Mouse (Mus musculus) layer of hippocampus, postnatal 36 days (tissue): ENCODE measurements around the gene Sema4c. TPM values are rescaled to one million over a fixed set of nuclear protein-coding genes. Genes with fewer than 3 reads are reported as not detected.
A peak's percentile ranks its signal among the peaks of the same experiment; 100 is the strongest.

Source experiments
- DNase-seq, 2 experiments: peaks; one replicate each; pipeline ENCODE4 v3.0.0; 2022
- total RNA-seq, 2 experiments: library from RNA; stranded (reverse); gene quantifications; 2 replicates each; pipeline ENCODE4 v1.2.3; 2021

The Sema4c gene
- 10 to 100 TPM; 11.4 to 11.6 TPM for total RNA-seq

DNA sequence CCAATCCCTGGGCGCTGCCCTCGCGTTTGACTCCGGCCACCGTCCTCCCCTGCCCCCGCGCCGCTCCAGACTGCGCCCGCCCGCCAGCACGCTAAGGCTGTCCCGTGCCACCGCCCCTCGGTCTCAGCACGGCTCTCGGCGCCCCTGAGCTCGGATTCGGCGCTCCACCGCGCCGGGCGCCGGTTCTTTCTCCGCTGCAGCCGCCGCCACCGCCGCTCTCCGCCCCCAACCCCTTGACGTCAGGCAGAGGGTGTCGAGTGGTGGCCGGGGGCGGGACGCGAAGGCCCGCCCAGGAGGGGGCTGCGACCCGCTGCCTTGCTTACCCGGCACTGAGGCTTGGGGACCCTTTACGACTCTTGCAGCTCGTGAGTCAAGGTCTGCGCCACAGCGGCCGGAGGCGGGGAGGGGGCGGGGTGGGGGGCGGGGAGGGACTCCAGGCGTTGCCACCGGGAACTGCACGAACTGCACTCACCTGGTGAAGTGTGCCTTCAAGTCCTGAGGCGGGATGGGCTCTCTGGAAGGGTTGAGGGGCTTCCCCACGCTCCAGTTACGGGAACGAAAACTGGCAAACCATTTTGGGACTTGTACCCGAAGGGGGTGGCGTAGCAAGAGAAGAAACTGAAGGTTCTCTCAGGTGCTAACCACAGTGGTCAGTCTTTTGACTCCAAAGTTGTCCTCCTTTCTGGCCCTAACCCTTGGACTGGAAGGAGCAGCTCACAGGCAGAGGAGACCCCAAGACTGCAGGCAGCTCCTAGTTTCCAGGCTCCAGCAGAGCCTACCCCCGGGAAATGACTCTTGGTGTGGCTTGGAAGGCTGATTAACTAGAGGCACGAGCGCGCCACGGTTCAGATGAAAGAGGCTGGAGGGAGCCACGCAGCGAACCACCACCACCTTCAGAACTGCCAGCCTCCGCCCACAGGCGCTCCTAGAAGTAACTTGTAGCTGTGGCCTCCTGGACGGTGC lies at the start of gene Sema4c:
Gene Sema4c (minus strand): TSS at position 319 of the 963 bp plus-strand sequence.
- peak; percentile 70 to 75 for DNase-seq

- DNase-seq = peak in 1 of 2 experiments; percentile 49
Observed at GRCm38 (mm10) chr1:36606951-36607350, 48.8 kb upstream of the Sema4c start.

- DNase-seq = no peak
Observed at GRCm38 (mm10) chr1:36604254-36605156, 46.4 kb upstream of the Sema4c start.

DNA sequence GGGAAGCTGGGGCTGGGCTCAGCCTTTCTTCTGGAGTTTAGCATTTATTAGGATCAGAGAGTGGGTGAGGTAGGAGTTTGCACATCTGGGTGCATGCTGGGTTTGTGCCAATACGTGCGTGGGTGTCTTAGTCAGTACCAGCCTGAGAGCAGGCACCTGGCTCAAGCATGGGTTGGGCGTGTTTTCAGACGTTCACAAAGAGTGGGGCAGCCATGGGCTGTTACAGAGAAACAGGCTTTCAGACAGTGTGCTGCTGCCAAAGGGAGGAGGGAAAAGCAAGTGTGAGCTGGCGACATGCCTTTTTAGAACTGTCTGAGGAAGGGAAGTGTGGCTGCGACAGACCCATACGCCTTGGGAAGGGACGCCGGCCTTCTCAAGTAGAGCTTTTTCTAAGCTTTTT lies 45.2 kb upstream of the Sema4c start:
- peak; percentile 44 to 45 for DNase-seq

DNA sequence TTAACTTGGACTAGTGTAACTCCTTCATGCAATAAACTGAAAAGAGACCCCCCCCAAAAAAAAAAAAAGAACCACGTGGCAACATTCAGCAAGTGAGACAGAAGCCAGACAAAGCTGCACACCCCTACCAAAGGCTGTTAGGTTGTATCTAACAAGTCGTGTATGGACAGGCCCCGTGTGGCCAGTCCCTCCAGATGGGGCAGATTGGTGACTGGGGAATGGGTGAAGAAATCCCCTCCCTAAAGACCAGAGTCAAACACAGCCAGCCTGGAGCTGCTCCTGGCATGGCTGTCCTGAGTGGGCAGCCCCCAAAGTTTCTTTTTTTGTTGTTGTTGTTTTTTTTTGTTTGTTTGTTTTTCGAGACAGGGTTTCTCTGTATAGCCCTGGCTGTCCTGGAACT lies 44.1 kb upstream of the Sema4c start:
- no peak for DNase-seq

DNA sequence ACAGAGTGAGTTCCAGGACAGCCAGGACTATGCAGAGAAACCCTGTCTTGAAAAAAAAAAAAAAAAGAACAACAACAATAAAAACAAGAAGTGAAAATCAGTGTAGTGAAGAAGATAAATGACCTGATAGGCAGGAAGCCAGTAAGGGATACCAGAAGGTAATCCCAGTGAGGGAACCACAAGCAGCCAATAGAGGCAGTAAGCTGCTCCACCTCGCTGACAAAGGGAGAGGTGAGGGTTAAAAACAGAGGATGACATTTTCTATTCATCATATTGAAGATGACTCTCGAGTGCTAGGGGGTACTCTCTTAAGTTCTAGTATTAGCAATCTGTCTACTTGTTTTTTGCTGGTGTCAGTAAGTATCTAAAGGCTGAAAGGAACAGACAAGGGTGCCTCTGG lies 40.3 kb upstream of the Sema4c start:
- no peak for DNase-seq

- peak in 1 of 2 experiments; percentile 38 for DNase-seq
Observed at GRCm38 (mm10) chr1:36596114-36596513, 38.0 kb upstream of the Sema4c start.

GRCm38 (mm10) chr1:36595167-36595931 lies 37.2 kb upstream of the Sema4c start:
- no peak for DNase-seq

DNA sequence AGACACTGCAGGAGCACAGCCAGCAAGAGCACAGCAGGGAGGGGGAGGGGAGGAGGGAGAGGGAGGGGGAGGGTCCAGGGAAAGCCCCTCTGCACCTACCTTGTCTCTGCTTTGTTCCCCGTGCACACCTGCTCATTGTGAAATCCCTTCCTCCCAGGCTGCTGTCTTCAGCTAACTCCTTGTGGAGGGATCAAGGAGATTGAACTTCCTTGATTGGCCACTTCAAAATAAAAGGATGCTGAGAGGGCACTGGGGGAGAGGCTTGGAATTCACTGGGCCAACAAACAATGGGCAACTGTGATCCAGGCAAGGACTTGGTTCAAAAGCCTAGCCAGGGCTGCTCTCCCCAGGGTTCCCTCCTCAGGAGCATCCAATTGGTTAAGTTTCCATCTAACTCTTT lies 35.0 kb upstream of the Sema4c start:
- no peak for DNase-seq

- DNase-seq = no peak
Observed at GRCm38 (mm10) chr1:36591408-36591807, 33.3 kb upstream of the Sema4c start.

- DNase-seq = no peak
Observed at GRCm38 (mm10) chr1:36590664-36591063, 32.5 kb upstream of the Sema4c start.

- no peak for DNase-seq
Observed at GRCm38 (mm10) chr1:36589486-36589885, 31.3 kb upstream of the Sema4c start.

- no peak for DNase-seq
Observed at GRCm38 (mm10) chr1:36588476-36589450, 30.6 kb upstream of the Sema4c start.

DNA sequence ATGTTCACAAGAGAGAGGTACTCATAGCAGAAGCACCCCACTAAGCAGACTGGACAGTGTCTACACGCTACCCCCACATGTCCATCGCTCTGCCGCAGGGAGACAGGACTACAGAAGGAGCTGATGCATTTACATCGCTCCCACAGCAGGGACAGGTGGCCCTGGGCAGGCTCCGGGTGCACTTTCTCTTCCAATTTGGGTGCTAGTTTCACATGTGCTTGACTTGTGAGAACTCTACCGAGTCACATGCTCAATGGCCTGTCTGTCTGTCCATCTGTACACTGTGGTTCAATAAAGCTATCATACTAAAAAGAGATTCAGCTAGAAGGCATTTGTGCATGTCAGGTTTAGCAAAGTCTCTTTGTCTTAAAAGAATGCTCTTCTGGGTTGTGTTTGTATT lies 29.7 kb upstream of the Sema4c start:
- DNase-seq = no peak

DNA sequence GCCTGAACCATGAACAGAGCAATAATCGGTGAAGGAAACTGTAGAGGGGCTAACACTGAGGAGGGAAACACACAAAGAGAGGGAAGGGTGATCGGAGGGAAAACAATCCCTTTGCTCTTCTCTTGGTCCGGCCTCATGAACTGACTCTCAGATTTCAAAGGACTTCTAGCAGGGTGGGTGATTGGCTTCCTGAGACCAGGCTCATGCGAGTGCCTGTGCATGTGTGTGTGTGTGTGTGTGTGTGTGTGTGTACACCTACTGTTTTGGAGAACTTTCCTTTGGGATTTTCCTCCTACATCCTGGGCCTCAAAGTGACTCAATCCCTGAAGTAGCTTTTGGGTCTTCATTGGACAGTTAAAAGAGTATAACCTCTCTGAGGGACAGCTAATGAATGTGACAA lies 28.1 kb upstream of the Sema4c start:
- DNase-seq = no peak

DNA sequence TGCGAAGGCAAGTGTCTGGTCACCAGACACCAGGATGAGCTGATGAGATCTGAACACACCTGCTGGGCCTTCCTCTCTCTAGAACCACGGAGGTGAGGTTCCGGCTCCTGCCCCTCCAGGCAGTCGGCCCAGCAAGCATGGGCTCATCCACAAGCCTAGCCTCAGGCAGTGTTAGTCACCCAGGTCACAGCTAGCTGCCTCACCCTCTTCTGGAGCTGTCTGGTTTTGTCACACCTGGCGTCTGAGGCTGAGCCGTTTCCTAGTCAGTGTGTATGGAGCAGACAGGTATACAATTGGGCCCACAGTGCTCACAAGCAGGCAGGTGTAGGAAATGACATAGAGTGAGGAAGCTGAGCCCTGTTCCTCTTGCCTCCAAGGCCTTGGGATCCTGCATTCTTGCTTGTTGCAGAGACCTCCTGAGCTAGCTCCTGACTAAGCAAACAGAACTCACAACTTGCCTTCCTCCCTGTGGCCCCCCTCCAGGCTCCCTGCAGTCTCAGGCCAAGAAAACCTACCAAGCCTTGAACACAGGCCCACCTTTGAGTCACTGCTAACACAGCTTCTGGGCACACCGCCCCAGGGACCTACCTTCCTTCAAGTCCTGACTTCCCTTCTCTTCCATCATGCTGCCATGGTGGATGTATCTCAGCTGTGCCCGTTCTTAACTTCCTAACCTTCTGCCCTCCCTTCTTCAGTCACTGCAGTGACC lies 25.4 kb upstream of the Sema4c start:
- DNase-seq = no peak

DNA sequence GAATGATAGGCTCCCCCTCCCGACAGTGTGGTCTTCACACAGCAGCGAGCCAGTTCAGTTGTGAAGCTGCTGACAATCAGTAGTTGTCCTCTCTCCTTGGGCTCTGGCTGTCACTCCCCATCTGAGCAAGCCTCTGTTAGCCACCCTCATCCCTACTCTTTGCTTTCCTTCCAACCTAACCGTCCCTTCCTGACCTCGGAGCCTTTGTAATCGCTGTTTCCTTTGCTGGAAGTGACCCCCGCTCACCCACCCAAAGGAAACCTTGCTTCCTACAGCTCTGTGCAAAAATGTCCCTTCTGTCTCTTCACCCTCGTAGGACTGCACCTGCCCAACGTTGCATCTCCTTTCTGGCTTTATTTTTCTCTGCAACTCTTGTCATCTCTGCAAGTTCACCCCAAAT lies 24.1 kb upstream of the Sema4c start:
- DNase-seq = no peak

GRCm38 (mm10) chr1:36581260-36581659 lies 23.1 kb upstream of the Sema4c start:
- no peak for DNase-seq

GRCm38 (mm10) chr1:36580384-36581207 lies 22.4 kb upstream of the Sema4c start:
- DNase-seq = peak; percentile 39 to 59
